Mouse (Mus musculus) heart, adult 2 months (tissue): ENCODE data around the gene Snrpd3. TPM values are rescaled to one million over a fixed set of nuclear protein-coding genes. Genes with fewer than 3 reads are reported as not detected.
"Not testable (repeated sequence)": the region's sequence is repeated elsewhere in the genome, so short reads cannot be mapped to it uniquely, and the experiment has no call there.

Source experiments
- DNase-seq, 2 experiments: peaks; one replicate each; pipeline ENCODE4 v3.0.0; 2021
- H3K27ac ChIP-seq: fragments of 200-600 bp; 2 replicates; pipeline ENCODE4 v1.8.1; 2022
- H3K27me3 ChIP-seq: fragments of 200-500 bp; 2 replicates; pipeline ENCODE4 v1.6.1; 2012; ENCODE audit warnings: mild to moderate bottlenecking, low read length, inconsistent platforms, mixed read lengths; ENCODE audit not compliant: control insufficient read depth, insufficient read depth
- H3K36me3 ChIP-seq: fragments of 200-500 bp; 2 replicates; pipeline ENCODE4 v1.6.1; 2012; ENCODE audit warnings: low read length, inconsistent platforms; ENCODE audit not compliant: control insufficient read depth, insufficient read depth
- H3K4me1 ChIP-seq: fragments of 200-500 bp; 2 replicates; pipeline ENCODE4 v1.6.1; 2011; ENCODE audit warnings: low read length; ENCODE audit not compliant: control insufficient read depth, insufficient read depth
- H3K4me3 ChIP-seq: fragments of 200-600 bp; 2 replicates; pipeline ENCODE4 v1.8.1; 2022
- H3K79me2 ChIP-seq: fragments of 200-500 bp; replicated peaks from 2 replicates; pipeline ENCODE4 v1.6.1; 2012; ENCODE audit warnings: mild to moderate bottlenecking, inconsistent platforms, low read length, moderate library complexity, mixed read lengths; ENCODE audit not compliant: control insufficient read depth, insufficient read depth
- H3K9ac ChIP-seq: fragments of 200-500 bp; 2 replicates; pipeline ENCODE4 v1.6.1; 2012; ENCODE audit warnings: low read depth, mild to moderate bottlenecking, control low read depth, inconsistent platforms, low read length, mixed read lengths
- CTCF ChIP-seq: fragments of 200-600 bp; IDR thresholded peaks from 2 replicates; pipeline ENCODE4 v1.8.1; 2022; ENCODE audit warnings: antibody characterized with exemption, mild to moderate bottlenecking, moderate library complexity
- EP300 ChIP-seq: fragments of 200-500 bp; IDR thresholded peaks from 2 replicates; pipeline ENCODE4 v1.6.1; 2011; ENCODE audit warnings: low read depth, low read length, control low read depth; ENCODE audit not compliant: insufficient read depth
- POLR2A ChIP-seq: fragments of 200-500 bp; IDR thresholded peaks from 2 replicates; pipeline ENCODE4 v1.6.1; 2011; ENCODE audit warnings: mild to moderate bottlenecking, low read depth, low read length, control low read depth; ENCODE audit not compliant: insufficient read depth
- WGBS: fragments of 180-500 bp; shearing (Covaris S2); methylation state at CpG from one replicate; pipeline ENCODE4 v1.1.7; 2018; 5-methylcytosine and 5-hydroxymethylcytosine counted together
- intact Hi-C: fragments of 180-260 bp; cut with DNase I; formaldehyde crosslinking; loops from one replicate; pipeline ENCODE4 v1.15.1; 2025
- polyA plus RNA-seq: library from polyadenylated mRNA; depleted of rRNA; stranded (reverse); fragments of >200 nt; gene quantifications from 2 replicates; pipeline ENCODE4 v1.2.3, GENCODE M21; 2012
- total RNA-seq, 2 experiments: library from RNA; stranded (reverse); gene quantifications; 2 replicates each; pipeline ENCODE4 v1.2.3; 2021

The Snrpd3 gene
- total and polyA plus RNA-seq, 3 experiments = 20.8 to 65.8 (median 61.1) TPM

GRCm38 (mm10) chr10:75566321-75566720 is 49.0 kb downstream of the Snrpd3 start:
- no peak for DNase-seq
- intact Hi-C loops = no loop called here
- no peak for TF ChIP-seq POLR2A
- no peak for TF ChIP-seq EP300
- no peak for TF ChIP-seq CTCF
- Histone ChIP-seq H3K27me3 (no peaks in the 10 kb centered on the region), H3K36me3 (no peaks in the 10 kb centered on the region), H3K4me1 (no peaks in the 10 kb centered on the region), H3K79me2 (no peaks in the 10 kb centered on the region; the same call in 1 of the 2 replicates), H3K27ac (no peak overlapping the region), H3K4me3 (no peak overlapping the region), H3K9ac (no peak overlapping the region)
- WGBS = 86% methylated on average over 5 of the region's 5 CpGs

GRCm38 (mm10) chr10:75566765-75567164 is 49.4 kb downstream of the Snrpd3 start:
- H3K9ac ChIP-seq, DNase-seq, H3K27ac ChIP-seq, H3K27me3 ChIP-seq, H3K4me3 ChIP-seq, H3K79me2 ChIP-seq, intact Hi-C loops, H3K36me3 ChIP-seq, H3K4me1 ChIP-seq: not testable (repeated sequence)
- 90% methylated on average over 2 of the region's 2 CpGs for WGBS

- H3K27ac ChIP-seq = no peak overlapping the region
- DNase-seq = no peak
- TF ChIP-seq POLR2A (no peak), CTCF (no peak), EP300 (no peak)
- 33% methylated on average over 5 of the region's 5 CpGs for WGBS
- no peaks in the 10 kb centered on the region; the same call in 1 of the 2 replicates for H3K79me2 ChIP-seq
- H3K36me3 ChIP-seq = no peaks in the 10 kb centered on the region
- H3K4me3 ChIP-seq = no peak overlapping the region
- H3K4me1 ChIP-seq = no peaks in the 10 kb centered on the region
- H3K27me3 ChIP-seq = no peaks in the 10 kb centered on the region
- intact Hi-C loops = no loop called here
- H3K9ac ChIP-seq = no peak overlapping the region
Observed at GRCm38 (mm10) chr10:75568029-75568428, 50.7 kb downstream of the Snrpd3 start.

GRCm38 (mm10) chr10:75568441-75568840 is 51.1 kb downstream of the Snrpd3 start:
- no peak for TF ChIP-seq CTCF
- TF ChIP-seq POLR2A = no peak
- no peak for TF ChIP-seq EP300
- Histone ChIP-seq H3K4me1 (no peaks in the 10 kb centered on the region), H3K4me3 (no peak overlapping the region), H3K36me3 (no peaks in the 10 kb centered on the region), H3K79me2 (no peaks in the 10 kb centered on the region; the same call in 1 of the 2 replicates), H3K27ac (no peak overlapping the region), H3K27me3 (no peaks in the 10 kb centered on the region), H3K9ac (no peak overlapping the region)
- WGBS = 19% methylated on average over 11 of the region's 11 CpGs
- intact Hi-C loops = no loop called here
- DNase-seq = no peak

GRCm38 (mm10) chr10:75568851-75569250 is 51.5 kb downstream of the Snrpd3 start:
- no peak for TF ChIP-seq EP300
- no peak for TF ChIP-seq CTCF
- TF ChIP-seq POLR2A = no peak
- Histone ChIP-seq H3K36me3 (no peaks in the 10 kb centered on the region), H3K27ac (no peak overlapping the region), H3K27me3 (no peaks in the 10 kb centered on the region), H3K4me1 (no peaks in the 10 kb centered on the region), H3K9ac (no peak overlapping the region), H3K79me2 (no peaks in the 10 kb centered on the region; the same call in 1 of the 2 replicates), H3K4me3 (no peak overlapping the region)
- 56% methylated on average over 4 of the region's 4 CpGs for WGBS
- intact Hi-C loops = no loop called here
- DNase-seq = no peak

GRCm38 (mm10) chr10:75570981-75571657 is 53.8 kb downstream of the Snrpd3 start:
- H3K36me3 ChIP-seq = no peaks in the 10 kb centered on the region
- H3K9ac ChIP-seq = no peak overlapping the region
- no peak for DNase-seq
- WGBS = 50% methylated on average over 10 of the region's 10 CpGs
- no peaks in the 10 kb centered on the region for H3K4me1 ChIP-seq
- H3K4me3 ChIP-seq = no peak overlapping the region
- H3K27ac ChIP-seq = no peak overlapping the region
- H3K79me2 ChIP-seq = no peaks in the 10 kb centered on the region; the same call in 1 of the 2 replicates
- intact Hi-C loops = no loop called here
- H3K27me3 ChIP-seq = no peaks in the 10 kb centered on the region
- no peak for TF ChIP-seq CTCF
- no peak for TF ChIP-seq EP300
- no peak for TF ChIP-seq POLR2A
